Mouse (Mus musculus) kidney, adult 18-20 months (tissue): ENCODE measurements at regions not wholly inside any gene's neighbourhood (a gene's known extent, or its start where the extent isn't known, plus 50 kb on each side); places are given as distances from the start of the nearest gene placed in this dataset.

Experiments used
- DNase-seq: peaks from one replicate; pipeline ENCODE4 v3.0.0; 2021

DNA sequence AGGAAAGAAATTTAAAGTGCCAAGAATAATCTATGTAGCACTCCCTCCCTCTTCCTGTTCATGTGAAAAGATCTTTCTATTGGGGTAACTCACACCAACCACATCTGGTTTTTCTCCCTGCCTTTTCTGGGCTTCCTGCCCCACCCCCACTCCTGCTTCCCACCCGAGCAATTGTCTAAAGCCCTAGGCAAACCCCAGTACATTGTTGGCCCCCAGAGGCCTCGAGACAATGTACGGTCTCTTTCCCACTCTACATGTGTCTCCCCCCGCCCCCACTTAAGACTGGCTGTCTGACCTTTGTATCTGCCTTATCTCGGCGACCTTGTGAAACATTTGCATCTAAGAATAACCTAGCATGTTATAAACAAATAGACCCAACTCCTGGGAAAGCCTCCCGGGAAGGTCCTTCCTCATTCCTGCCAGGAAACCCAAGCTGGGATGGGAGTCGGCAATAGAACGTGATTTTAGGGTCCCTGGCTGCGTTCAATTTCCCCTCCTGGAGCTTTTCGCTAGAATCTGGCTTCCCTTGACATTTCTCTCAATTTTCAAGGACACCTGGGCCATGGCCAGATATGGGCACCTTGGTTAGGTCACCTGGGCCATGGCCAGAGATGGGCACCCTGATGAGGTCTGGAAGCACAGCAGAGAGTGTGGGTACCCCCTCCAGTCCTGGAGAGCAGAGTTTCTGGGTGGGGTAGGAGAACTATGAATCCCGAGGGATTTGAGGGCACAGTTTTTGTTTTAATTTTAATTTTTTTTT, 97.9 kb upstream of the Map4k3 start:
- DNase-seq: peak; percentile 34

DNA sequence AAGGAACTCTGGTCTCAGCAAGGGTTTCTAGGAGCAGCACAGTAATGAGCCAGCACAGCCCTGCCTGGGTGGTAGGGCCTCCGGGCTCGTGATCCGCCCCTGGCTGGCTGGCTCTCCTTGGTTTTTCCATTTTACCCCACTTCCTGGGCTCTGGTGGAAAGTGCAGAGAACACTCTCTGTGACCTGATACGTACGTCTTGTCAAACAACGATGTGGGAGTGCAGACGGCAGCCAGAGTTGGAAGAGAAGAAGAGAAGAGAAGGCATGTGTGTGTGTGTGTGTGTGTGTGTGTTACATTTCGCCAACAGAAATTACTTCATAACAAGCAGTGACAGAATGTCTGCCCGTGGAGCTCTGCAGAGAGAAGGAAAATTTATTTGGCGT, 97.2 kb upstream of the Map4k3 start:
- peak; percentile 63 for DNase-seq

GRCm38 (mm10) chr17:80824826-80825517, 96.7 kb upstream of the Map4k3 start:
- no peak for DNase-seq

GRCm38 (mm10) chr17:80824261-80824660, 96.0 kb upstream of the Map4k3 start:
- DNase-seq: no peak

DNA sequence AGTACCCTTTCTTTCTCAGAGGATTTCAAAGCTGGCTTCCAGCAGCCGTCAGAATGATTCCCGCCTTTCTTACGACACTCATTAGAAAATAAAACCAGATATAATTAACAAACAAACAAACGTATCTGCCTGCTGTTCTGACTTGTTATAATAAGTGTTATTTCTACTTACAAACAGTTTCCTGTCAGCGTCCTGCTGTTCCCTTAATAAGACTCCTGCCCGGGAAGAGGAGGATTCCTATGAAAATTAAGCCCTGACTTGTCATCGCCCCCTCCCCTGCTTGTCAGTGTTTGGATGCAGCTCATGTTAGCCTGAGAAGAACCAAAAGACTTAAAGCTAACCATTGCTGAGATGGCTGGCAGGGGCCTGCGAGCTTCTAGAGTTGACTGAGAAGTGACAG, 92.6 kb upstream of the Map4k3 start:
- DNase-seq: no peak

GRCm38 (mm10) chr17:80818477-80819028, 90.3 kb upstream of the Map4k3 start:
- no peak for DNase-seq

GRCm38 (mm10) chr17:80815747-80816146, 87.5 kb upstream of the Map4k3 start:
- DNase-seq: peak; percentile 37

DNA sequence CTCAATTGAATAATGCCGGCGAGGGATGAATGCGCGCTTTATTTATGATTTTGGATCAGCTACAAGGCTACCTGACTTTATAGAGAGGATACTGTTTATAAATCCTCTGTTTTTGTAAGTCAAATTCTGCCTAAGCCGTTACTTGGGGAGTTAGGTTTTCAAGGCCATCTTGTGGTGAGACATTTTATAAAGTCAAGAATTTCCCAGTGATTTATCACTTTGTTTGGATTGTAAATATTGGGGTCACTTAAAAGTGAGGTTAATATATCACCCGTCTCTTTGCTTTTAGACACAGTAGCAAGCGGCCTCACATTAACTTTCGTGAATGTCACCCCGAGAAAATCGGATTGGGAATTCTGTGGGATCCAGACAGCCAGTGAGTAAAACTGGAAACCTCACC, 84.9 kb upstream of the Map4k3 start:
- DNase-seq: no peak

GRCm38 (mm10) chr17:80809275-80809674, 81.0 kb upstream of the Map4k3 start:
- DNase-seq: no peak

GRCm38 (mm10) chr17:80808069-80808468, 79.8 kb upstream of the Map4k3 start:
- DNase-seq: peak; percentile 53

GRCm38 (mm10) chr17:80803361-80803915, 75.2 kb upstream of the Map4k3 start:
- no peak for DNase-seq

DNA sequence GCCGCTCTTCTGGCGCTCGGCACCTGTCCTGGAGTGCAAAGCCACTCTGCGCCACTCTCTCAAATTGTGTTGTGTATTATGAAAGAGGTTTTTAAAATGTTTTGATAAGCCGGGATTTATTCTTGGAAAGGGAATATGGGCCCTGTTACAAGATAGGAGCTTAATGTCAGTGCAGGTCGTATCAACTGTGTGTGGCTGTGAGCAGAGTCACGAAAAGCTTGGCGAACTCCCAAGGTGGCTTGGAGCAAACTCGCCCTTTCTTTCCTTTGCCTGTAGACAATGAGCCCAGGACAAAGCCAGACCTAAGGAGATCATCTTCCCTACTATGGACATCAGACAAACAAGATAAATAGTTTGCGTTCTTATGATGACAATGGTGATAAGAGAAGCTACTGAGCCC, 74.3 kb upstream of the Map4k3 start:
- no peak for DNase-seq

- DNase-seq: no peak
These were observed 73.7 kb upstream of the Map4k3 start for GRCm38 (mm10) chr17:80801991-80802390.

- peak; percentile 62 for DNase-seq
These were observed 73.2 kb upstream of the Map4k3 start for GRCm38 (mm10) chr17:80801451-80801983.

DNA sequence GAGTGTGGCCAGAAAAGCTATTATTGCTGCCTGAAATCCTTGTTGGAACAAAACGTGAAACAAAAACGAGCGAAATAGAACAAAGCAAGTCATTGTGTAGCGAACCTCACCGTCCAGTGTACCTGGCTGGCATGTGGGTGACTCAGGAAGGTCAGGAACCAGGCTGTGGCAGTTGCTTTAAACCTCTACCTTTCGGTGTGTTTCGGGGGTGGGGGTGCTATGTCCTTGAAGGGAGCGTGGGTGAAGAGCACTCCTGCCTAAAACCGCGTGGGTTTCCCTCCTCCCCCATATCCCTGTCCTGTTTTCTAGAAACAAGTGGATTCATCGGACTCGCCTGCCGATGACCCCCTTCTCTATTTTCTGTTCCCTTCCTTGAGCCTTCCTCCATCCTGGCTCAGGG, 72.6 kb upstream of the Map4k3 start:
- DNase-seq: no peak

DNA sequence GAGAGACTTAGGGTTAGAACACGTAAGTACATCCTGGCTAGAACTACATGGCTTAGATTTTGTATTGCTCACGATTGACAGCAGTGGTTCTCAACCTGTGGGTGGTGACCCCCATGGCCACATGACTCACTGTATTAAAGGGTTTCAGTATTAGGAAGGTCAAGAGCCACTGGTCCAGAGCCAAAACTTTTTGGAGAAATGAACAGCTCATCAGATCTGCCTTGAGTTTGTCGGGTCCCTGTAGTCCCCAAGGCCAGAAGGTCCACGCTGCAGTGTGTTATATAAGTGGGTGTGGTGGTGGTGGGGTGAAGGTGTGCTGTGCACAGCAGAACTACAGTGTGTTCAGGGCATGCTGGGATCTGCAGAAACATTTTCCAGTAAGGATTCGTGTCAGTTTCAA, 72.2 kb upstream of the Map4k3 start:
- DNase-seq: no peak

- DNase-seq: no peak
These were observed 70.8 kb upstream of the Map4k3 start for GRCm38 (mm10) chr17:80799061-80799460.

DNA sequence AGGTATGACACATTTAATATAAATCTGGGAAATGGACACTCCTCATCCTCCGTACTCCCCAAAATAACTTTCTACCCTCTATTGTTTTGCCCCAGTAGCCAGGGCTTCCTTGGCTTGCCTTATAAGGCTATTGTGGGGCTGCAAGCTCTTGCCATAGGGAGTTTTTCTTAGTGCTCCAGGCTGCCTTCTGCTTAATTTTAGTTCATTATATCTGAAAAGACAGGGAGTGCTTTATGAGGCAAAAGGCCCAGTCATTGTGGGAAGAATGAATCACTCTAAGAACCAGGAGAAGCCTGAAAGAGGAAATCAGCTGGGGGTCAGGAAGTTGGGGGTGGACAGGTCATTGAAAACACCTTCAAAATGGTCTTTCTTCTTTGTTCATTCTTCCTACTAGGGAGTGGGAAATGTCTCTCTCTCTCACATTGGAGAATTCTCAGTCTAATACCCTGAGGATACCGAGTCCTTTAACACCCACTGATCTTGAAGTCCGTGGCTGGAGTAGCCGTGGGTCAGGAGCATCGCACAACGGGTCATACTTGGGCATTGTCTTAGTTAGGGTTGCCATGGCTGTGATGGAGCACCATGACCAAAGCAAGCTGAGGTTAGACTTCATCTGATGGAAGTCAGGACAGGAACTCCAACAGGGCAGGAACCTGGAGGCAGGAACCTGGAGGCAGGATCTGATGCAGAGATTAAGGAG, 70.1 kb upstream of the Map4k3 start:
- no peak for DNase-seq

DNA sequence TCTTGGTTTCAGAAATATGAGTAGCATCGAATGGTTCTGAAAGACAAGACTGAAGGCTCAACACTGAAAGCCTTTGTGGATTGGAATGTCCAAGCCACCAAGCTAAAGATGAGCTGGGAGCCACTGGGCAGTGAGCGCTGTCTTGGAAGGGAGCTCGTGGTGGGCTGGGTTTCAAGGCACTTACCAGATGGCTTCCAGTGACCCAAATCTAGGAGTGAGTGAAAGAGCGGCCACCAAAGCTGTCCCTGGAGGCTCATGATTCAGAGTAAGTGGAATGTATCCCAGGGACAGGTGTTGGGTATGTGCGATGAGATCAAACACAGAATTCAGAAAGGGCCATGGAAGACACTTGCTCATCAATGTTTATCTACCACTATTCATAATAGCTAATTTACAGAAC, 68.5 kb upstream of the Map4k3 start:
- no peak for DNase-seq

GRCm38 (mm10) chr17:80796386-80796785, 68.1 kb upstream of the Map4k3 start:
- no peak for DNase-seq

DNA sequence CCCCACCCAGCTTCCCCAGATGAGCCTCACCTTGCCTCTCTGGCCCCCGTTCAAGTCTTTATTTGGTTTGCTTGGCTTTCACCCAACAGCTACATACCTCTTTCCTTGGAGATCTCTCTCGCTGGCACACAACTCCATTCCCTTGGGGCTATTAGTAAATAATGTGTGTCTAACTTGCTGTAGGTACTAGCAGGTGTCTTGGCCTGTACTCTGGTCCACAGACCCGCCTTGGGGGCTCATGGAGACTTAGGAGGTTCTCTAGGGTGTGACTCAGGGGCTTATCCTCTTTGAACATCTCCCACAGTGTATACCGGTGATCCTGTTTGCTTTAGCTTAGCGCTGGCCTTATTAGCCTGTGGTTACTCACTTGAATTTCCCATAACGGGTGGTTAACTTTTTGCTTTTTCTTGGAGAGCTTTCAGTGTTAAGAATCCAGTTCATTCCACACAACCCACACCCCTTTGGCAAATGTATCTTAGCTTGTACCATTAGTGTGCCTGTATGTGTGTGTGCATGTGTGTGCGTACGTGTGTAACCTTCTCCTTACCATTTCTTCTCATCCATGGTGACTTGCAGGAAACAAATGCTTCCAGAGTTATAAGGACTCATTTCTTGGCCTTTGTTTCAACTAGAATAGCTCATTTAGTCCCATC, 67.3 kb upstream of the Map4k3 start:
- peak; percentile 26 for DNase-seq

DNA sequence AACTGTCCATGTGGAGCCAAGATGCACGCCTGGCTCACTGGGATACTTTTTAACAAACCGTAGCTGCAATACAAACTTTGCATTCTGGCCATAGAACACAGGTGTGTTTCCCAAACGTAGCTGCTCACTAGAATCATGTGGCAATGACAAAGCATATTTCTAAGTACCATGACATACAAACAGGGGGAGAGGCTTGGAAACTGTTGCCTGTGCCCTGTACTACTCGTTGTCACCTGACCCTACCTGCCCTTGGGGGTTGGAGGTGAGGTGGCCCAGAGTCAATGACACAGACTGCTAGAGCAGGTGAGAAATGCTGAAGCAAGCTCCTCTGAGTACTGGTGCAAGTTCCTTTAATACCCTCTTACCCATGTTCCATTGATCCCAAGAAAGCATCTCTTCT, 64.3 kb upstream of the Map4k3 start:
- no peak for DNase-seq

GRCm38 (mm10) chr17:80789706-80790105, 61.4 kb upstream of the Map4k3 start:
- no peak for DNase-seq
